Mouse (Mus musculus) lung, postnatal 36 days (tissue): Measurements from ENCODE around the gene Krt16.
"Not testable (repeated sequence)": the region's sequence is repeated elsewhere in the genome, so short reads cannot be mapped to it uniquely, and the experiment has no call there.

Experiments
- DNase-seq: peaks from one replicate; pipeline ENCODE4 v3.0.0; 2022; ENCODE audit warnings: mixed read lengths

Krt16 gene

DNA sequence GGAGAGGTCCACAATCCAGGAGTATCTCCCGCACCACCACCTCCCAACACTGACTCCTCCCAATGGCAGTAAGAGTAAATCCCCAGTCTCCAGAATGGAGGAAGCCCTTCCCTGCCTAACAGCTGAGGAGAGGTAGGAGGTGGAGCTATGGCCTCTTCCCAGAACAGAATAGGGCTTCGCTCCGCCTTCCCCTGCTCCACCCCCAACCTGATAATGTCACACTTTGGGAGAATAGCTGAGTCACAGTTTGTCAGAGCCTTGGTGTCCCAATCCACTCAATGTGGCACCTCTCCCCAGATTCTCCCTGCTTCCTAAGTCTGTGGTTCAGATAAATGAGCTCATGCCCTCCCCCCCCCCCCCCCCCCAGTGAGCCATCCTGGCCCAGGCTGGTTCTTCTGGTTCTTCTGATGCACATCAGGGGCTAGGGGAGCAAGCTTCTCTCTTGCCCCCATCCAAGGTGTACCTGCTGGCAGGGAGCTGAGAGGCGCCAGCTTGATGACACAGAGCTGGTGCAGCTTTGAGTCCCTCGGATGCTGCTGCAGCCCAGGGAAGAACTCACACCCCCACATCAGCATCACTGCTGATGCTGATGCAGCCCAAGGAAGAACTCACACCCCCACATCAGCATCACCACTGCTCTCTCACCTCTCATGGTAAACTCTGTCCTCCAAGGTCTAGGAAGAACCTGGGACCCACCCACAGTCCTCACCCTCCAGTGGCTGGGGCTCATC lies 5.8 kb upstream of the Krt16 start:
- no peak for DNase-seq

GRCm38 (mm10) chr11:100246471-100246870 lies 2.2 kb downstream of the Krt16 start:
- not testable (repeated sequence) for DNase-seq

- not testable (repeated sequence) for DNase-seq
Observed at GRCm38 (mm10) chr11:100240272-100240671, 8.4 kb downstream of the Krt16 start.

- no peak for DNase-seq
Observed at GRCm38 (mm10) chr11:100221741-100222140, 27.0 kb downstream of the Krt16 start.

DNA sequence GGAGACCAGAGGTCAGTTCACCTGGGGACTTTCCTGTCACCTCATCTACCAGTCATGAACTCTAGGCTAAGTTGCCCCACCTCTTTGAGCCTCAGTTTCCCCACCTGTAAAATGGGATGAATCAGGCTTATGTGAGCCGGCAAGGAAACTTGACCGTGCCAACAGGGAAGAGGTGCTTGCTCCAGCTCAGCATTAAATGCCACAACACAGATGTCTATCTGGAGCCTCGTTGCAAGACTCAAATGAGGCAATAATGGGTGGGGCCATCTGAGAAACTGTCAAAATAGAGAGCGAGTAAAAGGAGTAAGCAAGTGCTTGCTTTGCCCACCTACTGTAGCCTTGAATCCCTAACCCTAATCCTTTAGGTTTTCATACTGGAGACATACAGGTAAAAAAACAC lies 29.4 kb downstream of the Krt16 start:
- no peak for DNase-seq

GRCm38 (mm10) chr11:100208542-100208941 lies 40.2 kb downstream of the Krt16 start:
- DNase-seq, result no peak

DNA sequence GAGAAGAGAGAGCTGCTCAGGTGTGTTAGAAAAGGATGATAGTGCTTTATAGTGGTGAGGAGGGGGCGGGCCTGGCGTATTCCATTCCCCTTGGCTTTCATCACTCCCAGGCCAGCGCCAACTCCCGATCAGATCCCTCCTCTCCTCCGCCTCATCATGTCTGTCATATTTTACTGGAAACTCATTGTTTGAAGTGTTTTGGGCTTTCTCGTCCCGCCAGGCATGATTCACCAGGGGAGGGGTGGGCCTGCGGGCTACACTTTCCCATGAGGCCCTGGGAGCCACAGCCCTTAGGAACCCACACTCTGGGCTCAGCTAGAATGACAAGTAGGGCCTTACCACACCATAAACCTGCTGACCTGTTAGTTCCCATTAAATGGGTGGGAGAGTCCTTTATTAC lies 41.2 kb downstream of the Krt16 start, which contains the start of gene Krt14:
Gene Krt14, minus strand, starts transcription at position 51 of the 400 bp plus-strand sequence.
- DNase-seq, result no peak

GRCm38 (mm10) chr11:100203448-100203847 lies 45.3 kb downstream of the Krt16 start:
- DNase-seq, result peak; percentile 43

GRCm38 (mm10) chr11:100202906-100203305 lies 45.8 kb downstream of the Krt16 start:
- DNase-seq, result no peak

DNA sequence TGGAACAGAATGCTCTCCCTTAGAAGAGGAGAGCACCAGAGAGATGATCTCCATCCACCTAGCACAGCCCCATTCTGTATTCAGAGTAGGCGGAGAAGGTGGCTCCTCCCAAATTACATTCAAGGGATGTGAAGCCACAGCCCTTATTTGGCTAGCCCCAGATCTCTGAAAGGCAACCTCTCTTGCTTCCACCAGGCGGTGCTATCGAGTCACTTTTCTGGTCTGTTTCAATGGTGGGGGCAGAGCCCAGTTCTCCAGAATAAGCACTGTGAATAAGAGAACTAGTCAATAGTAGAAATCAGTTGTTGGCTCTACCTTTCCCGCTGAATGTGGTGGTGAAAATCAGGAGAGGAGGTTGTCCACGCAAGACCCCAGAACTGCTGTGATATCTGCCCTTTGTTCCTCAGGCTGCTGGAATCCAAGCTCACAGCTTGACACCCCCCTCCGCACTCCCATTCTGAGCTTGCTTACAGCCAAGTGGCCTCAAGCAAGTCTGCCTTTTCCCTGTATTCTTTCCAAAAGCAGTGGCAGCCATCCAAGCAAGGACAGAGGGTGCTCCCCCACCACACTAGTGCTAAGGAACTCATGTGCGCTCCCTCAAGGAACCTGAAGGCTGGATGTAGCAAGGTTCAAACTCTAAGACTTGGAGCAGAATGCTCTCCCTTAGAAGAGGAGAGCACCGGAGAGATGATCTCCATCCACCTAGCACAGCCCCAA lies 48.4 kb downstream of the Krt16 start:
- DNase-seq, result peak; percentile 20

GRCm38 (mm10) chr11:100198666-100199065 lies 50.0 kb downstream of the Krt16 start:
- DNase-seq, result peak; percentile 7
